Mouse (Mus musculus): ENCODE data around the gene Ikbip.

- no peak for TF ChIP-seq GATA2 (IDR thresholded peaks at IDR 0.05; ENCODE audit: borderline replicate concordance, low read depth, low read length)
- no peak for TF ChIP-seq CTCF (IDR thresholded peaks at IDR 0.05; ENCODE audit: low read depth, low read length)
- no peak for TF ChIP-seq GATA1 (IDR thresholded peaks at IDR 0.05; ENCODE audit: borderline replicate concordance, low read length)
- no peak for TF ChIP-seq TAL1 (conservative IDR thresholded peaks at IDR 0.05; ENCODE audit: low read depth, low read length)
- TF ChIP-seq POLR2AphosphoS5 (IDR thresholded peaks at IDR 0.05; ENCODE audit: insufficient replicate concordance, low read depth, low read length), result no peak
Observed at GRCm38 (mm10) chr10:91105981-91106380, 23.2 kb downstream of the Ikbip start.
